Mouse (Mus musculus) liver, embryonic 14.5 days (tissue): ENCODE results near the gene Pttg1. TPM values are rescaled to one million over a fixed set of nuclear protein-coding genes. Genes with fewer than 3 reads are reported as not detected.

Experiments used
- ATAC-seq: fragments of 200-750 bp; cut with Nextera tagmentation; 2 replicates; pipeline ENCODE4 v1.8.0; 2017; ENCODE audit warnings: moderate number of reproducible peaks, mild to moderate bottlenecking, moderate library complexity; ENCODE audit not compliant: insufficient read depth
- DNase-seq, 3 experiments: peaks; one replicate each; pipeline ENCODE4 v3.0.0-alpha.2; 2012 to 2013; ENCODE audit warnings: low read depth in 3 of 3, low spot score in 3 of 3
- H3K27ac ChIP-seq: fragments of 300-500 bp; sonication (generic); 2 replicates; pipeline ENCODE4 v1.5.1; 2014; ENCODE audit warnings: moderate library complexity, mild to moderate bottlenecking, control low read depth, inconsistent platforms
- H3K27me3 ChIP-seq: fragments of 300-500 bp; sonication (generic); 2 replicates; pipeline ENCODE4 v1.6.1; 2014; ENCODE audit warnings: mild to moderate bottlenecking, low read length, moderate library complexity; ENCODE audit not compliant: control insufficient read depth, insufficient read depth
- H3K36me3 ChIP-seq: fragments of 300-500 bp; sonication (generic); replicated peaks from 2 replicates; pipeline ENCODE4 v1.6.1; 2014; ENCODE audit warnings: low read depth; ENCODE audit not compliant: control insufficient read depth, insufficient read depth
- H3K4me1 ChIP-seq, 2 experiments: fragments of 200-500 bp in 1 of 2; fragments of 300-500 bp in 1 of 2; sonication (generic) in 1 of 2; replicated peaks; 2 replicates each; pipeline ENCODE4 v1.6.1; 2012 to 2014; ENCODE audit warnings: antibody characterized with exemption in 1 of 2, inconsistent platforms in 1 of 2, low read length in 1 of 2; ENCODE audit not compliant: control insufficient read depth in 2 of 2, insufficient read depth in 2 of 2
- H3K4me2 ChIP-seq: fragments of 300-500 bp; sonication (generic); 2 replicates; pipeline ENCODE4 v1.6.1; 2014; ENCODE audit warnings: low read depth, mild to moderate bottlenecking, control low read depth, moderate library complexity
- H3K4me3 ChIP-seq, 2 experiments: fragments of 200-500 bp in 1 of 2; fragments of 300-500 bp in 1 of 2; sonication (generic) in 1 of 2; 2 replicates each; pipeline ENCODE4 v1.5.1; 2012 to 2014; ENCODE audit warnings: low read depth in 2 of 2, low read length in 2 of 2, mild to moderate bottlenecking in 2 of 2, control low read depth in 1 of 2, inconsistent platforms in 1 of 2, moderate library complexity in 1 of 2; ENCODE audit not compliant: insufficient read depth in 1 of 2
- H3K9ac ChIP-seq: fragments of 300-500 bp; sonication (generic); replicated peaks from 2 replicates; pipeline ENCODE4 v1.6.1; 2014; ENCODE audit warnings: mild to moderate bottlenecking, control low read depth, moderate library complexity
- H3K9me3 ChIP-seq: fragments of 300-500 bp; sonication (generic); 2 replicates; pipeline ENCODE4 v1.6.1; 2016; ENCODE audit warnings: low read length, mixed read lengths; ENCODE audit not compliant: control insufficient read depth
- CTCF ChIP-seq: IDR thresholded peaks from 2 replicates; pipeline ENCODE4 v1.5.1; 2016; ENCODE audit warnings: antibody characterized with exemption, low read depth, control low read depth
- EP300 ChIP-seq: IDR thresholded peaks from 2 replicates; pipeline ENCODE4 v1.6.1; 2016; ENCODE audit warnings: antibody characterized with exemption, low read depth
- WGBS: fragments of 180-500 bp; shearing (Covaris S2); extraction: QIAGEN DNeasy Blood & Tissue Kit; methylation state at CpG from one replicate; pipeline ENCODE4 v1.1.7; 2014; ENCODE audit not compliant: insufficient replicate concordance; 5-methylcytosine and 5-hydroxymethylcytosine counted together
- polyA plus RNA-seq, 2 experiments: library from polyadenylated mRNA; depleted of rRNA in 1 of 2; stranded (reverse) in 1 of 2; unstranded in 1 of 2; fragments of >200 nt; fragmentation: Nextera tagmentation in 1 of 2; extraction: Ambion mirVana in 1 of 2; gene quantifications; 2 replicates each; pipeline versions ENCODE4 v1.2.1 to v1.2.3; 2012 to 2014

Gene Pttg1
- polyA plus RNA-seq, 2 experiments: 35.0 to 58.2 TPM

- TF ChIP-seq EP300 (no peak), CTCF (no peak)
- Histone ChIP-seq H3K4me2 (peak overlapping the region; percentile 73), H3K4me3 (peak overlapping the region; percentile 62 to 72), H3K36me3 (no peaks in the 10 kb centered on the region), H3K27me3 (no peaks in the 10 kb centered on the region), H3K9ac (peak overlapping the region; percentile 85), H3K27ac (peak overlapping the region; percentile 87), H3K4me1 (peaks cover 10 to 13% of the 10 kb centered on the region in 2 experiments), H3K9me3 (no peaks in the 10 kb centered on the region)
- ATAC-seq (peak; percentile 65), DNase-seq (no peak)
- 10% methylated on average over 7 of the region's 7 CpGs for WGBS
Observed at GRCm38 (mm10) chr11:43426414-43426884, 398 bp upstream of the Pttg1 start.

- TF ChIP-seq CTCF (no peak), EP300 (no peak)
- Histone ChIP-seq H3K4me2 (peak overlapping the region; percentile 73), H3K9ac (peak overlapping the region; percentile 85), H3K27ac (no peak overlapping the region), H3K9me3 (no peaks in the 10 kb centered on the region), H3K4me3 (peak overlapping the region; percentile 62 to 72; a peak in 3 of 4 replicates), H3K4me1 (peaks cover 10 to 13% of the 10 kb centered on the region in 2 experiments), H3K36me3 (no peaks in the 10 kb centered on the region), H3K27me3 (no peaks in the 10 kb centered on the region)
- DNase-seq: no peak
- WGBS: 65% methylated on average over 9 of the region's 9 CpGs
- ATAC-seq: no peak
Observed at GRCm38 (mm10) chr11:43425166-43425709, 813 bp downstream of the Pttg1 start.

GRCm38 (mm10) chr11:43424386-43424785 lies 1.7 kb downstream of the Pttg1 start:
- no peak for DNase-seq
- H3K27me3 ChIP-seq: no peaks in the 10 kb centered on the region
- no peak overlapping the region for H3K4me3 ChIP-seq
- TF ChIP-seq CTCF (peak; percentile 66), EP300 (no peak)
- no peak overlapping the region for H3K4me2 ChIP-seq
- 64% methylated on average over 5 of the region's 5 CpGs for WGBS
- ATAC-seq: no peak
- H3K9ac ChIP-seq: no peak overlapping the region
- no peak overlapping the region for H3K27ac ChIP-seq
- no peaks in the 10 kb centered on the region for H3K9me3 ChIP-seq
- no peaks in the 10 kb centered on the region for H3K36me3 ChIP-seq
- H3K4me1 ChIP-seq: peaks cover 10 to 13% of the 10 kb centered on the region in 2 experiments

GRCm38 (mm10) chr11:43417201-43417600 lies 8.8 kb downstream of the Pttg1 start:
- Histone ChIP-seq H3K27ac (no peak overlapping the region), H3K9me3 (no peaks in the 10 kb centered on the region), H3K36me3 (no peaks in the 10 kb centered on the region), H3K9ac (no peak overlapping the region), H3K27me3 (no peaks in the 10 kb centered on the region), H3K4me2 (no peak overlapping the region), H3K4me3 (no peak overlapping the region), H3K4me1 (no peaks in the 10 kb centered on the region)
- no peak for TF ChIP-seq CTCF
- TF ChIP-seq EP300: no peak
- no peak for ATAC-seq
- 57% methylated on average over 7 of the region's 7 CpGs for WGBS
- no peak for DNase-seq

- ATAC-seq (no peak), DNase-seq (peak; percentile 34 to 39 (median 37))
- H3K36me3 ChIP-seq: no peaks in the 10 kb centered on the region
- no peak for TF ChIP-seq EP300
- peak; percentile 88 for TF ChIP-seq CTCF
- H3K4me2 ChIP-seq: no peak overlapping the region
- WGBS: 18% methylated on average over 14 of the region's 14 CpGs
- H3K9me3 ChIP-seq: no peaks in the 10 kb centered on the region
- no peak overlapping the region for H3K9ac ChIP-seq
- no peak overlapping the region for H3K27ac ChIP-seq
- H3K4me1 ChIP-seq: no peaks in the 10 kb centered on the region
- no peaks in the 10 kb centered on the region for H3K27me3 ChIP-seq
- H3K4me3 ChIP-seq: no peak overlapping the region
Observed at GRCm38 (mm10) chr11:43412771-43413451, 13.1 kb downstream of the Pttg1 start.
